ENCODE assay signal across 21 mouse cellular contexts in the genomic region with DNA sequence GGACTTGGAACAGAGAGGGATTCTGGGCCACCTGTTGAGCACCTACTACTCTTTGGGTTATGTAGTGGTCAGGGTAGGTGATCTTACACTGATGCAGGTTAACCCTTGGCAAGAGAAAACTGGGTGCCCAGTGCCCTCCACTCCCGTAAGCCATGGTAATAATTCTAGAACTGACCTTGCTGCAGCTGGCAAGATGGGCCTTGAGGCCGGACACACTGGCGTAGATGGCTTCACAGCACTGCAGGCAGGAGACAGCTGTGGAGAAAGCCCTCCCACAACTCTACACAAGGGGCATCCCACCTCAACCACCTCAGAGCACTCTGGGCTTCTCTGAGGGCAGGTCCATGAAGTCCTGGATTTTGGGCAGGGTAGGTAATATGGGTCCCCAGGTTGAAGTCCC.
"Had no signal": no experiment of that assay in that cellular context is flagged by ENCODE, and none has a peak within 500 bp of the region (broad histone marks: within the 10 kb centered on the region; RNA-seq: fewer than 3 reads in every experiment).

No protein-coding gene starts in this region.

- H3K27ac ChIP-seq: kidney, embryonic 15.5 days; layer of hippocampus, adult 2 months; liver, embryonic 14.5 days; lung, embryonic 15.5 days; midbrain, embryonic 10.5 days; midbrain, embryonic 13.5 days; neural tube, embryonic 13.5 days; stomach, postnatal 0 days had no signal

- ATAC-seq: midbrain, embryonic 13.5 days; midbrain, embryonic 16.5 days had no signal

- DNase-seq: kidney, adult 11 months; kidney, adult 8-10 months; kidney, postnatal 10 days; layer of hippocampus, adult 9-11 months; lung, adult 18-20 months; lung, postnatal 10 days; lung, postnatal 36 days; retina, postnatal 1 day; thymus, adult 18-20 months; thymus, postnatal 36 days had no signal

- H3K4me3 ChIP-seq: kidney, embryonic 15.5 days; layer of hippocampus, adult 2 months; lung, embryonic 15.5 days; megakaryocyte, embryonic 14.5 days; midbrain, embryonic 10.5 days; midbrain, embryonic 13.5 days; myocyte; neural tube, embryonic 13.5 days had no signal

- H3K9me3 ChIP-seq: kidney, embryonic 15.5 days; lung, embryonic 15.5 days; megakaryocyte, embryonic 14.5 days; midbrain, embryonic 10.5 days; midbrain, embryonic 13.5 days; neural tube, embryonic 13.5 days had no signal

- H3K4me2 ChIP-seq: kidney, embryonic 15.5 days; lung, embryonic 15.5 days; midbrain, embryonic 13.5 days; neural tube, embryonic 13.5 days had no signal

- H3K27me3 ChIP-seq: kidney, embryonic 15.5 days; lung, embryonic 15.5 days; megakaryocyte, embryonic 14.5 days; midbrain, embryonic 13.5 days; neural tube, embryonic 13.5 days had no signal

- H3K9ac ChIP-seq: kidney, embryonic 15.5 days; liver, embryonic 14.5 days; lung, embryonic 15.5 days; midbrain, embryonic 13.5 days; neural tube, embryonic 13.5 days had no signal
